Mouse (Mus musculus) olfactory bulb, adult 2 months (tissue): Measurements from ENCODE around the gene Dnttip1.

ENCODE experiments used
- CTCF ChIP-seq: fragments of 200-500 bp; IDR thresholded peaks from 2 replicates; pipeline ENCODE4 v1.5.1; 2012; ENCODE audit warnings: low read depth, mild to moderate bottlenecking, low read length, moderate library complexity; ENCODE audit not compliant: insufficient read depth
- POLR2A ChIP-seq: fragments of 200-500 bp; IDR thresholded peaks from 2 replicates; pipeline ENCODE4 v1.6.1; 2012; ENCODE audit warnings: mild to moderate bottlenecking, low read depth, low read length, moderate library complexity; ENCODE audit not compliant: insufficient read depth

DNA sequence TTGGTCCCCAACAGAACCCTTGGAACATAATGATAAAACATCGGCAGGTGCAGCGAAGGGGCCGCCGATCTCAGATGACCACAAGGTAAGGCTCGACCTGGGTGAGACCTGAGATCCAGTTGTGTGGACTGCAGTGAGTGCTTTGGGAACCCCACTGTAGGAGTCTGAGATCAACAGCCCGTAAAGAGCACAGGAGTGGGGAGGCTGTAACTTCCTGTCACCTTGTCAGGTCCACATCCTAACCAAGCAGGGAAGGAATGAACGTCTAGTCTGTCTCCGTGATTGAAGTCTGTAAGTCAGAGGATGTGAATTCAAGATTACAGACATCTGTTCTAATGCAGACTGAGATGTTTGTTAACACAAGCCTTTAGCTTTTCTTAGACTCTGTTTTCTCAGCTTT, 910 bp downstream of the Dnttip1 start:
- no peak for TF ChIP-seq POLR2A
- no peak for TF ChIP-seq CTCF
